Mouse (Mus musculus) cortical plate, adult 2 months (tissue): ENCODE data around the gene B9d1.

Experiments used
- CTCF ChIP-seq: fragments of 200-500 bp; IDR thresholded peaks from 2 replicates; pipeline ENCODE4 v1.5.1; 2011; ENCODE audit warnings: mild to moderate bottlenecking, control low read depth, low read length; ENCODE audit not compliant: insufficient read depth; ENCODE audit errors: extremely low read depth
- POLR2A ChIP-seq: fragments of 200-500 bp; IDR thresholded peaks from 2 replicates; pipeline ENCODE4 v1.6.1; 2011; ENCODE audit warnings: mild to moderate bottlenecking, low read length, control low read depth; ENCODE audit not compliant: insufficient read depth; ENCODE audit errors: extremely low read depth

DNA sequence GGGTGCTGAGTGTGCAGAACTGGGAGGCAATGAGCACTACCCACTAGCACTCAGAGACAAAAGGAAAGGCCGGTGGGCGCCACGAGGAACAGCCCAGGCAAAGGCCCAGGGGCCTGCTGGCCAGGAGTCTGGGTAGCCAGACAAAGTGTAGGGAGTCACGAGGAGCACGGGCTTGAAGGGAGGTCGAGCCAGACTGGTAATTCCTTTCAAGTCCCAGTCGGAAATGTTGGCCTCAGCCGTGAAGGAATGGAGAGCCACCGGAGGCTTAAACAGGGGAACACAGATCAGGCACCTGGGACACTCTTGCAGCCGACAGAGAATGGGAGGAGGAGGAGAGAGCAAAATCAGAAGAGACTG, 20.7 kb upstream of the B9d1 start:
- TF ChIP-seq CTCF (no peak), POLR2A (no peak)
